Mouse (Mus musculus) megakaryocyte, embryonic 14.5 days (primary cell): ENCODE data around the gene Mmrn2. TPM values are rescaled to one million over a fixed set of nuclear protein-coding genes. Genes with fewer than 3 reads are reported as not detected.
"Not testable (repeated sequence)": the region's sequence is repeated elsewhere in the genome, so short reads cannot be mapped to it uniquely, and the experiment has no call there.

Experiments
- H3K27me3 ChIP-seq: replicated peaks from 2 replicates; pipeline ENCODE3; 2012; ENCODE audit warnings: inconsistent platforms
- H3K36me3 ChIP-seq: replicated peaks from 2 replicates; pipeline ENCODE3; 2012; ENCODE audit warnings: low read length, inconsistent platforms, mixed read lengths
- H3K4me1 ChIP-seq: 2 replicates; pipeline ENCODE4 v1.6.1; 2012; ENCODE audit warnings: inconsistent platforms
- H3K4me3 ChIP-seq: replicated peaks from 2 replicates; pipeline ENCODE3; 2012; ENCODE audit warnings: moderate library complexity, mild to moderate bottlenecking, inconsistent platforms
- H3K9me3 ChIP-seq: 2 replicates; pipeline ENCODE4 v1.6.1; 2012; ENCODE audit warnings: inconsistent platforms
- FLI1 ChIP-seq: IDR thresholded peaks from 2 replicates; pipeline ENCODE4 v1.6.1; 2012; ENCODE audit warnings: low read length, inconsistent platforms, mixed read lengths
- GATA1 ChIP-seq: IDR thresholded peaks from 3 replicates; pipeline ENCODE4 v1.6.1; 2012; ENCODE audit warnings: mixed read lengths, low read length, inconsistent platforms, borderline replicate concordance
- polyA plus RNA-seq: library from polyadenylated mRNA; stranded (reverse); fragments of >175 nt; gene quantifications from 2 replicates; pipeline ENCODE4 v1.2.3, GENCODE M21; 2012; ENCODE audit warnings: low replicate concordance; ENCODE audit not compliant: insufficient read depth

Gene Mmrn2
- polyA plus RNA-seq, 1 experiment: not detected

GRCm38 (mm10) chr14:34398901-34399300 is 23.6 kb downstream of the Mmrn2 start:
- Histone ChIP-seq H3K4me1 (no peaks in the 10 kb centered on the region), H3K4me3 (no peak overlapping the region), H3K36me3 (no peaks in the 10 kb centered on the region), H3K27me3 (peaks cover 8% of the 10 kb centered on the region), H3K9me3 (no peaks in the 10 kb centered on the region)
- TF ChIP-seq GATA1 (no peak), FLI1 (no peak)

GRCm38 (mm10) chr14:34399301-34399700 is 24.0 kb downstream of the Mmrn2 start:
- Histone ChIP-seq H3K4me1 (no peaks in the 10 kb centered on the region), H3K27me3 (peaks cover 8% of the 10 kb centered on the region), H3K4me3 (no peak overlapping the region), H3K9me3 (no peaks in the 10 kb centered on the region), H3K36me3 (no peaks in the 10 kb centered on the region)
- no peak for TF ChIP-seq FLI1
- TF ChIP-seq GATA1: no peak

- no peak for TF ChIP-seq FLI1
- TF ChIP-seq GATA1: no peak
- Histone ChIP-seq H3K9me3 (no peaks in the 10 kb centered on the region), H3K27me3 (peaks cover 8% of the 10 kb centered on the region), H3K36me3 (no peaks in the 10 kb centered on the region), H3K4me1 (no peaks in the 10 kb centered on the region), H3K4me3 (no peak overlapping the region)
These were observed 24.8 kb downstream of the Mmrn2 start for GRCm38 (mm10) chr14:34400021-34400420.

- Histone ChIP-seq H3K4me1 (no peaks in the 10 kb centered on the region), H3K4me3 (no peak overlapping the region), H3K36me3 (no peaks in the 10 kb centered on the region), H3K9me3 (no peaks in the 10 kb centered on the region), H3K27me3 (peaks cover 7% of the 10 kb centered on the region)
- TF ChIP-seq GATA1: no peak
- no peak for TF ChIP-seq FLI1
These were observed 25.9 kb downstream of the Mmrn2 start for GRCm38 (mm10) chr14:34401135-34401534.

- peaks cover 6% of the 10 kb centered on the region for H3K27me3 ChIP-seq
- H3K36me3 ChIP-seq: no peaks in the 10 kb centered on the region
- TF ChIP-seq FLI1 (no peak), GATA1 (no peak)
- no peaks in the 10 kb centered on the region for H3K4me1 ChIP-seq
- H3K9me3 ChIP-seq: no peaks in the 10 kb centered on the region
- H3K4me3 ChIP-seq: no peak overlapping the region
These were observed 27.6 kb downstream of the Mmrn2 start for GRCm38 (mm10) chr14:34402871-34403270.

- H3K36me3 ChIP-seq: no peaks in the 10 kb centered on the region
- H3K9me3 ChIP-seq: no peaks in the 10 kb centered on the region
- no peaks in the 10 kb centered on the region for H3K4me1 ChIP-seq
- H3K27me3 ChIP-seq: peaks cover 3% of the 10 kb centered on the region
- TF ChIP-seq GATA1: no peak
- no peak for TF ChIP-seq FLI1
- no peak overlapping the region for H3K4me3 ChIP-seq
These were observed 28.2 kb downstream of the Mmrn2 start for GRCm38 (mm10) chr14:34403424-34403823.

GRCm38 (mm10) chr14:34410716-34411115 is 35.5 kb downstream of the Mmrn2 start:
- TF ChIP-seq FLI1 (no peak), GATA1 (no peak)
- no peaks in the 10 kb centered on the region for H3K36me3 ChIP-seq

GRCm38 (mm10) chr14:34412164-34412896 is 37.1 kb downstream of the Mmrn2 start:
- no peaks in the 10 kb centered on the region for H3K27me3 ChIP-seq
- TF ChIP-seq GATA1: no peak
- no peak for TF ChIP-seq FLI1
- no peaks in the 10 kb centered on the region for H3K36me3 ChIP-seq
- no peaks in the 10 kb centered on the region for H3K9me3 ChIP-seq
- no peak overlapping the region for H3K4me3 ChIP-seq
- H3K4me1 ChIP-seq: no peaks in the 10 kb centered on the region

More at GRCm38 (mm10) chr14:34410716-34411115, 35.5 kb downstream of the Mmrn2 start:
- Histone ChIP-seq H3K27me3 (no peaks in the 10 kb centered on the region), H3K9me3 (no peaks in the 10 kb centered on the region), H3K4me3 (no peak overlapping the region), H3K4me1 (no peaks in the 10 kb centered on the region)

GRCm38 (mm10) chr14:34416946-34417345 is 41.7 kb downstream of the Mmrn2 start:
- H3K27me3 ChIP-seq, H3K4me3 ChIP-seq, H3K4me1 ChIP-seq, H3K9me3 ChIP-seq, H3K36me3 ChIP-seq: not testable (repeated sequence)

GRCm38 (mm10) chr14:34417501-34417900 is 42.2 kb downstream of the Mmrn2 start:
- no peak for TF ChIP-seq GATA1
- TF ChIP-seq FLI1: no peak
- Histone ChIP-seq H3K27me3 (no peaks in the 10 kb centered on the region), H3K9me3 (no peaks in the 10 kb centered on the region), H3K4me1 (no peaks in the 10 kb centered on the region), H3K4me3 (no peak overlapping the region), H3K36me3 (no peaks in the 10 kb centered on the region)

- TF ChIP-seq FLI1 (no peak), GATA1 (no peak)
- H3K36me3 ChIP-seq: no peaks in the 10 kb centered on the region
These were observed 45.8 kb downstream of the Mmrn2 start for GRCm38 (mm10) chr14:34421078-34421477.

More at GRCm38 (mm10) chr14:34421078-34421477, 45.8 kb downstream of the Mmrn2 start:
- Histone ChIP-seq H3K27me3 (no peaks in the 10 kb centered on the region), H3K4me1 (no peaks in the 10 kb centered on the region), H3K4me3 (no peak overlapping the region), H3K9me3 (no peaks in the 10 kb centered on the region)
